Mouse (Mus musculus): ENCODE results near the gene Icam2.

- TF ChIP-seq POLR2A (IDR thresholded peaks at IDR 0.05; ENCODE audit: borderline replicate concordance, control insufficient read depth, low read depth, low read length), result no peak
- TF ChIP-seq CTCF (IDR thresholded peaks at IDR 0.05; ENCODE audit: control insufficient read depth, insufficient read depth, low read length), result no peak
Observed at GRCm38 (mm10) chr11:106334066-106334465, 53.8 kb downstream of the Icam2 start.
